Mouse (Mus musculus) myocyte (in vitro differentiated cells): ENCODE data around the gene Tmub1. TPM values are rescaled to one million over a fixed set of nuclear protein-coding genes. Genes with fewer than 3 reads are reported as not detected.
A peak's percentile ranks its signal among the peaks of the same experiment; 100 is the strongest.

Experiments used
- H3K27me3 ChIP-seq: one replicate; pipeline ENCODE4 v1.6.1; 2011; ENCODE audit not compliant: control insufficient read depth, insufficient read depth, insufficient read length
- H3K36me3 ChIP-seq: one replicate; pipeline ENCODE4 v1.6.1; 2011; ENCODE audit not compliant: control insufficient read depth, insufficient read depth
- H3K4me2 ChIP-seq: one replicate; pipeline ENCODE4 v1.6.1; 2011; ENCODE audit warnings: low read depth, control low read depth
- H3K4me3 ChIP-seq: one replicate; pipeline ENCODE4 v1.5.1; 2011; ENCODE audit warnings: mild to moderate bottlenecking, control low read depth, moderate library complexity
- H3K79me2 ChIP-seq: one replicate; pipeline ENCODE4 v1.6.1; 2011; ENCODE audit not compliant: control insufficient read depth, insufficient read depth
- H3ac ChIP-seq: one replicate; pipeline ENCODE4 v1.6.1; 2011; ENCODE audit not compliant: control insufficient read depth, insufficient read length
- CEBPB ChIP-seq: IDR thresholded peaks from 2 replicates; pipeline ENCODE4 v1.6.1; 2011; ENCODE audit warnings: mild to moderate bottlenecking, moderate library complexity; ENCODE audit not compliant: poor library complexity, insufficient read depth, severe bottlenecking
- E2F4 ChIP-seq: IDR thresholded peaks from one replicate; pipeline ENCODE4 v1.6.1; 2011; ENCODE audit warnings: mild to moderate bottlenecking, control low read depth, moderate library complexity; ENCODE audit not compliant: insufficient read depth
- MAX ChIP-seq: IDR thresholded peaks from one replicate; pipeline ENCODE4 v1.6.1; 2011; ENCODE audit warnings: low read depth, mild to moderate bottlenecking, control low read depth
- MYOD1 ChIP-seq, 3 experiments: IDR thresholded peaks; one replicate each; pipeline ENCODE4 v1.6.1; 2011; ENCODE audit warnings: control low read depth in 2 of 3, low read depth in 2 of 3, mild to moderate bottlenecking in 2 of 3, moderate library complexity in 1 of 3; ENCODE audit not compliant: insufficient read length in 2 of 3, control insufficient read depth in 1 of 3
- MYOG ChIP-seq, 3 experiments: IDR thresholded peaks; one replicate each; pipeline ENCODE4 v1.6.1; 2011; ENCODE audit warnings: control low read depth in 2 of 3, low read depth in 2 of 3, mild to moderate bottlenecking in 2 of 3; ENCODE audit not compliant: insufficient read length in 2 of 3, control insufficient read depth in 1 of 3, insufficient read depth in 1 of 3
- POLR2A ChIP-seq: IDR thresholded peaks from one replicate; pipeline ENCODE4 v1.6.1; 2011; ENCODE audit warnings: low read depth, mild to moderate bottlenecking, control low read depth, moderate library complexity; ENCODE audit not compliant: insufficient read length
- POLR2AphosphoS2 ChIP-seq: IDR thresholded peaks from one replicate; pipeline ENCODE4 v1.6.1; 2011; ENCODE audit warnings: low read depth, control low read depth; ENCODE audit not compliant: insufficient read length
- REST ChIP-seq: IDR thresholded peaks from one replicate; pipeline ENCODE4 v1.6.1; 2011; ENCODE audit warnings: mild to moderate bottlenecking, control low read depth, moderate library complexity; ENCODE audit not compliant: insufficient read depth, insufficient read length
- SRF ChIP-seq: IDR thresholded peaks from one replicate; pipeline ENCODE4 v1.6.1; 2011; ENCODE audit warnings: low read depth; ENCODE audit not compliant: control insufficient read depth, insufficient read length
- TCF12 ChIP-seq: IDR thresholded peaks from one replicate; pipeline ENCODE4 v1.6.1; 2011; ENCODE audit warnings: mild to moderate bottlenecking, control low read depth; ENCODE audit not compliant: poor library complexity, insufficient read depth, severe bottlenecking
- TCF3 ChIP-seq: IDR thresholded peaks from one replicate; pipeline ENCODE4 v1.6.1; 2011; ENCODE audit warnings: low read depth, control low read depth; ENCODE audit not compliant: insufficient read length
- USF1 ChIP-seq: IDR thresholded peaks from one replicate; pipeline ENCODE4 v1.6.1; 2011; ENCODE audit warnings: low read depth, mild to moderate bottlenecking, control low read depth, moderate library complexity
- polyA plus RNA-seq: library from polyadenylated mRNA; unstranded; fragments of >200 nt; fragmentation: generic; extraction: Trizol; gene quantifications from one replicate; pipeline ENCODE4 v1.2.1, GENCODE M21; 2012; ENCODE audit warnings: missing spikeins

Tmub1 gene
- polyA plus RNA-seq, 1 experiment: 14.2 TPM

DNA sequence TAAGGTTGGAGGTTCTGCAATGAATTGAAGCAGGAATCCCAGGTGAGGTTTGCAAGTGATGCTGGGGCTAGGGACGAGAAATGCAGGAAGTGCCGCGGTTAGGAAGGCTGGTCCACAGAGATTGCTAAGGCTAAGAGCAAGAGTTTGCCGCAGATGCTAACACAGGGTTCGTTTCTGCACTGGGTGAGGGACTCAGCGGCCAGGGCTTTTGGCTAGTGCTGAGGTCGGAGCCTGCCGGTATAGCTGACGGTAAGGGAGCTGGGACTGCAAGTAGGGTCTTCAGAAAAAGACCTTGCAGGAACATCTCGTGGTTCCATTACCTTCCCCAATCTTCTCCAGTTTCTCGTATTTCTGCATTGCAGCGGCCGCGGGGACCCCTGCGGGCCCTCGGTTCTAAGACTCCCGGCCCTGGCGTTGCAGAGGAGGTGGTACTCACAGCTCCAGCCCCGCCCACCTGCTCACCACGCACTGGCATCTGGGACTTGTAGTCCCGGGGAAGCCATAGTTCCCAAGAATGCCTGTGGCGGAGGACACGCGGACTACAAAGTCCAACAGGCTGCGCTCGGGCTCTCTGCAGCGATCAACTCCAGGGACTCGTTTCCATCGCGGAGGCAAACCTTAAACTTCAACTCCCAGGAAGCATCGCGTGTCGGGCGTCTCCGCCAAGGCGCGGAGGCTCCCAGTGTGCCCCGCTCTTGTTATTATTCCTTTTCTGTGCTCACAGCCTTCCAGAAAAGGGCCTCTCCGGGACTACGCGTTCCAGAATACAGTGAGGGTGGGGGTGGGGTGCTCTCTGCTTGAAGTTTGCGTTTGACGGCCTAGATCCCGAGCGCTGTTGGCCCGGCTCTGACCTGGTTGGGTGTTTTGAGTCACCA lies 24.3 kb downstream of the Tmub1 start, which contains the start of the genes Cdk5 and Slc4a2:
Gene Cdk5 (minus strand): TSS at position 402 of the 875 bp plus-strand sequence.
Gene Slc4a2 (plus strand): TSS at position 709 of the 875 bp plus-strand sequence.
- Histone ChIP-seq H3K27me3 (no peaks in the 10 kb centered on the region), H3ac (peak within 1 kb of the TSS; percentile 55), H3K36me3 (peaks cover 7% of the 10 kb centered on the region), H3K4me3 (peak within 1 kb of the TSS; percentile 95), H3K4me2 (peak within 1 kb of the TSS; percentile 92), H3K79me2 (peaks cover 27% of the 10 kb centered on the region)
- TF ChIP-seq POLR2AphosphoS2 (peak; percentile 78), MYOD1 (IDR thresholded peaks at IDR 0.05; ENCODE audit: control insufficient read depth in 1 of 3, insufficient read length in 2 of 3, low read depth in 2 of 3) (peak in 2 of 3 experiments; percentile 8 to 13), REST (no peak), SRF (no peak), TCF12 (no peak), MAX (no peak), POLR2A (peak; percentile 67)

DNA sequence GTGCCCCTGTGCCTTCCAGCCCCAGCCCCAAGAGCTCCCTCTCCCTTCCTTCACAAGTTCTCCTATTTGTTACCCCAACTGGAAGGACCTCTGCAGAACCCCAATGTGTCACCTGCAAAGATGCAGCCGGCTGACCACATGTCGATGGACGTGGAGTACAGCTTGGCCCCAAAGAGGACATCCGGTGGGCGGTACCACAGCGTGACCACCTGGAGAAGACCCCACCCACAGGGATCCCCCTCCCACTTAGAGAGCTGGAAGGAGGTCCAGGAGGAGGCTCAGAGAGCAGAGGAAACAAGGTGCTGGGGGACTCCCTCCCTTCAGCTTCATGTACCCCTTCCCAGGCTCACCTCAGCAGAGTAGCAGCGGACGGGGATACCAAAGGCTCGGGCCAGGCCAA lies 27.3 kb downstream of the Tmub1 start:
- H3K36me3 ChIP-seq: peaks cover 7% of the 10 kb centered on the region
- no peak overlapping the region for H3K4me2 ChIP-seq
- H3K79me2 ChIP-seq: peaks cover 9% of the 10 kb centered on the region
- no peaks in the 10 kb centered on the region for H3K27me3 ChIP-seq
- TF ChIP-seq POLR2AphosphoS2 (no peak), USF1 (no peak), MYOG (IDR thresholded peaks at IDR 0.05; ENCODE audit: control insufficient read depth in 1 of 3, insufficient read depth in 1 of 3, insufficient read length in 2 of 3, low read depth in 2 of 3) (no peak), SRF (no peak), MAX (no peak), MYOD1 (IDR thresholded peaks at IDR 0.05; ENCODE audit: control insufficient read depth in 1 of 3, insufficient read length in 2 of 3, low read depth in 2 of 3) (no peak), CEBPB (no peak), TCF3 (no peak), TCF12 (no peak), E2F4 (no peak), POLR2A (no peak), REST (no peak)
- H3ac ChIP-seq: no peak overlapping the region
- no peak overlapping the region for H3K4me3 ChIP-seq

DNA sequence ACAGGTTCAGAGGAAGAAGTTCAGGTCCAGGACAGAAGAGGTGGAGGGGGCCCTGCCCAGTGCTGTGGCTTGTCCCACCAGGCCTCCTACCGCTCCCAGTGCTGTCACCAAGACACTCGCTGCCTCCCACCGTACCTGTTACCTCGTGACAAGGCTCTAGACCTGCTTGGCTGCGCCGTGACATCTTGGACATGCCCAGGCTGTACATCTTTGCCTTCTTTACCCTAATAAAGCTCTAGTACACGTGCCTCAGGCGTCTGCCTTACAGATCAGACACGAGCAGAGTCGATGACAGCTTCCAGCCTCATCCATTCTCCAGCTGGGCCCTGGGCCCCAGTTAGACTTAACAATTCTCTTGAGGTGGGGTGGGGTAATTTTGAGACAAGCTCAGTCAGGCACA lies 30.1 kb downstream of the Tmub1 start:
- peaks cover 7% of the 10 kb centered on the region for H3K36me3 ChIP-seq
- TF ChIP-seq USF1 (no peak), MYOG (IDR thresholded peaks at IDR 0.05; ENCODE audit: control insufficient read depth in 1 of 3, insufficient read depth in 1 of 3, insufficient read length in 2 of 3, low read depth in 2 of 3) (no peak), MYOD1 (IDR thresholded peaks at IDR 0.05; ENCODE audit: control insufficient read depth in 1 of 3, insufficient read length in 2 of 3, low read depth in 2 of 3) (no peak), MAX (no peak), TCF12 (no peak), E2F4 (no peak), TCF3 (no peak), SRF (no peak), POLR2AphosphoS2 (no peak), REST (no peak), CEBPB (no peak)

GRCm38 (mm10) chr5:24416222-24416736 lies 31.4 kb downstream of the Tmub1 start:
- no peak overlapping the region for H3ac ChIP-seq
- no peaks in the 10 kb centered on the region for H3K79me2 ChIP-seq
- H3K27me3 ChIP-seq: no peaks in the 10 kb centered on the region
- no peak overlapping the region for H3K4me3 ChIP-seq
- H3K4me2 ChIP-seq: peak overlapping the region; percentile 44
- TF ChIP-seq MYOG (IDR thresholded peaks at IDR 0.05; ENCODE audit: control insufficient read depth in 1 of 3, insufficient read depth in 1 of 3, insufficient read length in 2 of 3, low read depth in 2 of 3) (no peak), POLR2A (no peak), MAX (no peak), REST (peak; percentile 63), MYOD1 (IDR thresholded peaks at IDR 0.05; ENCODE audit: control insufficient read depth in 1 of 3, insufficient read length in 2 of 3, low read depth in 2 of 3) (no peak), CEBPB (no peak)
- H3K36me3 ChIP-seq: peaks cover 4% of the 10 kb centered on the region

More for the DNA sequence above, 30.1 kb downstream of the Tmub1 start:
- Histone ChIP-seq H3K27me3 (no peaks in the 10 kb centered on the region), H3K4me2 (no peak overlapping the region), H3K4me3 (no peak overlapping the region), H3ac (no peak overlapping the region), H3K79me2 (peaks cover 2% of the 10 kb centered on the region)
